Mouse (Mus musculus) erythroblast, embryonic 14.5 days (primary cell): ENCODE measurements around the gene Msantd3. TPM values are rescaled to one million over a fixed set of nuclear protein-coding genes. Genes with fewer than 3 reads are reported as not detected.

ENCODE experiments used
- H3K27me3 ChIP-seq: 2 replicates; pipeline ENCODE4 v1.6.1; 2012; ENCODE audit warnings: inconsistent platforms; ENCODE audit not compliant: control insufficient read depth
- H3K36me3 ChIP-seq: 2 replicates; pipeline ENCODE4 v1.6.1; 2012; ENCODE audit warnings: mild to moderate bottlenecking, inconsistent platforms; ENCODE audit not compliant: control insufficient read depth
- H3K4me1 ChIP-seq: 2 replicates; pipeline ENCODE4 v1.6.1; 2012; ENCODE audit warnings: inconsistent platforms; ENCODE audit not compliant: control insufficient read depth
- H3K4me3 ChIP-seq: replicated peaks from 2 replicates; pipeline ENCODE3; 2012; ENCODE audit warnings: moderate library complexity, mild to moderate bottlenecking, inconsistent platforms
- H3K9me3 ChIP-seq: 2 replicates; pipeline ENCODE4 v1.6.1; 2012; ENCODE audit warnings: low read length, inconsistent platforms, mixed read lengths; ENCODE audit not compliant: control insufficient read depth
- GATA1 ChIP-seq: IDR thresholded peaks from 2 replicates; pipeline ENCODE4 v1.6.1; 2012; ENCODE audit warnings: low read length, inconsistent platforms, mixed read lengths
- TAL1 ChIP-seq: IDR thresholded peaks from 3 replicates; pipeline ENCODE4 v1.6.1; 2012; ENCODE audit warnings: low read length, inconsistent platforms, mixed read lengths
- polyA plus RNA-seq: library from polyadenylated mRNA; stranded (reverse); fragments of >175 nt; gene quantifications from 2 replicates; pipeline ENCODE4 v1.2.3, GENCODE M21; 2012

Gene Msantd3
- polyA plus RNA-seq, 1 experiment, result not detected

DNA sequence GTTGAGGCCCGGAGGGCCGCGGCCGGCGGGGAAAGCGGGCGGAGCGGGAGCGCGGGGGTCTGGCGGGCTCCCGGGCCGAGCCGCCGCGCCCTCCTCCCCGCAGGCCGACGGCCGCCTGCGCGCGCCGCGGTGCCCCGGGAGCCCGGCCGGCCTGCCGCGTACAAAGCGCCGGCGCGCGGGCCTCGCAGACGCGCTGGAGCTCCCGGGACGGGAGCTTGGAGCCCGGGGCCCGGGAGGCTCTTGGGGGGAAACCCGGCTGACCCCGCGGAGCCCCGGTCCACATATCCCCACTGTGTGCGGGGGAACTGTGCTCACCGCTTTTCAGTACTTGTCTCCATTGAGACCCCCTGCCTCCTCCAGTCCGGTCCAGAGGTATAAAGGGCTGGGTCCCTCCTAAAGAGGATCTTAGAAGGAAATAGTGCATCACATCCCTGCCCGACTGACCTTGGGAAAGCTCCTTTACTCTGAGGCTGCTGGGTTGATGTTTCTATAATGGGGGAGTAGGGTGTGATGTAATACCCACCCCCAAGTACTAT, 909 bp downstream of the Msantd3 start:
- Histone ChIP-seq H3K27me3 (peaks cover 48% of the 10 kb centered on the region), H3K9me3 (no peaks in the 10 kb centered on the region), H3K4me3 (peak overlapping the region; percentile 44), H3K4me1 (no peaks in the 10 kb centered on the region), H3K36me3 (no peaks in the 10 kb centered on the region)
- TF ChIP-seq GATA1, result no peak
- no peak for TF ChIP-seq TAL1

GRCm38 (mm10) chr4:48541526-48542250, 2.0 kb downstream of the Msantd3 start:
- Histone ChIP-seq H3K4me1 (no peaks in the 10 kb centered on the region; the same call in 1 of the 2 replicates), H3K9me3 (no peaks in the 10 kb centered on the region), H3K4me3 (no peak overlapping the region), H3K36me3 (no peaks in the 10 kb centered on the region), H3K27me3 (peaks cover 48% of the 10 kb centered on the region)
- no peak for TF ChIP-seq GATA1

DNA sequence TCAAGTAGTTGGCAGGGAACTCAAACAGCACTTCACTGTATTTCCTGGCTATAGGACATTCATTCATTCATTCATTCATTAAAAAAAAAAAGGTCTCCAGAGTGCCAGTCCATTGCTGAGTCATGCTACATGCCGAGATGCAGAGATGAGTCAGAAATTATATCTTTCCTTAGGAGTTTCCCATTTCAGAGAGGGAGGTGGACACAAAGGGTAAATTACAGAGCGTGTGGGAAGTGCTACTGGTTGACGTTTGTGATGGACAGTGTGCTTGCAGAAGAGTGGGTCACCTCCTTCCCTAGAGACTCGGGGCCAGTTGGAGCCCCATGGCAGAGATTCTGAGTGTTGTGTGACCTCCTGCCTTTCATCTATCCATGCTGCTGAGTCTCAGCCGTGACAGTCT, 2.6 kb downstream of the Msantd3 start:
- TF ChIP-seq TAL1, result no peak
- TF ChIP-seq GATA1, result no peak

DNA sequence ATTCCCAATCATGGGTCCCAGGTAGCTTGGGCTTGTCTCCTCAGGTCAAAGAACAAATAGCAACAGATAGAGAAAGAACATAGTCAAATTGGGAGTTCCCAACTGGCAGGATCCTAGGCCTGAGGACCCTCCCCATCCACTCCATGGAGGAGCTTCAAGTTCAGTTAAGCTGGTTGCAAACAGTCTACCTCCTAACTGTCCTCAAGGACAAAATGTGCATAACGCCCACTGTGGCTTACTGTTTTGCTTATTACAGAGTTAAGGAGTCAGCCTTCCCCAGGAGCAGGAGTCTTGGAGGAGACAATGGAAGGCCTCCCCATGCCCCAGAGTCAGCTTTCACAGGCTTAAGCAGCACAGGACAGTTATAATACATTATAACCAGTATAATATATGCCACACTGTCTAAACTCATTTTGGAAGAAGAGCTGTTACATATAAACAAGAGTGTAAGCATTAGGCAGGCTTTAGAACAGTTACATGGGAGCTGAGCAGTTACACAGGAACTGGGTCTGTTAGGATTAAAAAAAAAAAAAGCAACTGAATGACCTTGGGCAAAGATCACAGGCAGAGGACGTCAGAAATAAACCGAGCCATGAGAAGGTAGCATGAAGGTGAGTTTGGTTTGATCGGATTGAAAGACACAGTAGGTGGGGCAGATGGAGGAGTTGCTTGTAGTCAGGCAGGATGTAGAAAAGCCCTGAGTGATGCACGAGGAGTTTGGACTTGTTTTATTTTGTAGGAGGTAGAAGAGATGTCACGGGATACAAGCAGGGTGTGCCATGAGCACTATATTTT, 3.5 kb downstream of the Msantd3 start:
- H3K4me1 ChIP-seq, result no peaks in the 10 kb centered on the region; the same call in 1 of the 2 replicates
- peaks cover 48% of the 10 kb centered on the region for H3K27me3 ChIP-seq
- TF ChIP-seq TAL1 (no peak), GATA1 (no peak)
- no peaks in the 10 kb centered on the region for H3K9me3 ChIP-seq
- no peak overlapping the region for H3K4me3 ChIP-seq
- no peaks in the 10 kb centered on the region for H3K36me3 ChIP-seq

More for the DNA sequence above, 2.6 kb downstream of the Msantd3 start:
- H3K36me3 ChIP-seq, result no peaks in the 10 kb centered on the region
- H3K9me3 ChIP-seq, result no peaks in the 10 kb centered on the region
- peaks cover 48% of the 10 kb centered on the region for H3K27me3 ChIP-seq
- H3K4me3 ChIP-seq, result no peak overlapping the region
- H3K4me1 ChIP-seq, result no peaks in the 10 kb centered on the region; the same call in 1 of the 2 replicates

GRCm38 (mm10) chr4:48544141-48544540, 4.4 kb downstream of the Msantd3 start:
- no peaks in the 10 kb centered on the region for H3K36me3 ChIP-seq
- H3K4me3 ChIP-seq, result no peak overlapping the region
- TF ChIP-seq TAL1, result no peak
- TF ChIP-seq GATA1, result no peak

GRCm38 (mm10) chr4:48545966-48546365, 6.2 kb downstream of the Msantd3 start:
- Histone ChIP-seq H3K4me3 (no peak overlapping the region), H3K36me3 (no peaks in the 10 kb centered on the region), H3K4me1 (no peaks in the 10 kb centered on the region; the same call in 1 of the 2 replicates), H3K27me3 (peaks cover 22% of the 10 kb centered on the region), H3K9me3 (no peaks in the 10 kb centered on the region)
- no peak for TF ChIP-seq TAL1
- no peak for TF ChIP-seq GATA1

More at GRCm38 (mm10) chr4:48544141-48544540, 4.4 kb downstream of the Msantd3 start:
- H3K9me3 ChIP-seq, result no peaks in the 10 kb centered on the region
- no peaks in the 10 kb centered on the region; the same call in 1 of the 2 replicates for H3K4me1 ChIP-seq
- peaks cover 41% of the 10 kb centered on the region for H3K27me3 ChIP-seq

DNA sequence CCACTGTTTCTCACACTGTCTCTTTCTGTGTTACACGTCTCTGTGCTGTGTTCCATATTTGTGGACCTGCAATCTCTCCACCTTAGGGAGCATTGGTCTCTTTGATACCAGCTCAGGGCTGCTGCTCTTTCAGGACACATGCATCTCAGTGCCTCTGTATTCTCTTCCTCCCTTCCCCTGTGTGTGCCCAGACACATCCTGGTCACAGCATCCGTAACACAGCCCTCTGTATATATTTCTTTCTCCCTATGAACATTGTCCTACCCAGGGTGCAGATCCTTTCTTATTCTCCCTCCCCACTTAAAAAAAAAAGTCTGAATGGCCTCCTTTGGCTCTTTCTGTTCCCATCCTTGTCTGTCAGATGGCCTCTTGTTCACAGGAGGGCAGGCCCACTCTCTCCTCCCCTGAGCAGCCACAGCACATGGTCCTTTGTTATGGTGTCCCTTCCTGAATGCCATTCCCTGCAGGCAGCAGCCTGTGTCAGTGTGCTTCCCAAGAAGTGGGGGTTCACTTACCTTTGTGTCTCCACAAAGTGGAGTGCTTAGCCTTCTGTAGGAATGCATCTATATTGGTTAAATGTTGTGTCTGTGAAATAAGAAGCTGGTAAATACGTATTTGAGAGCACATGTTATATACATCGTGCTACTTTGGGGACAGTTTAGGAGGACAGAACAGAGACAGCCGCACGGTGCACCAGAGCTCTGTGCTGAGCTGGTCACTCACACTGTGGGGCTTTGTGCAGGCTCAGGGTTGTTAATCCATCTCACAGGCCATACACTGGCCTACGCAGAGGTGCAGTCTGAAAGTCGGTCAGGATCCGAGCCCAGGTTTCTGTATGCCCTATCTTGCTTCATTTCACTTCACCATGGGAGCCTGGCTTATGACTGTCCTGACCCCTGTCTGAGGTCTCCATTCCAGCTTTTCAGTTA, 7.1 kb downstream of the Msantd3 start:
- Histone ChIP-seq H3K36me3 (no peaks in the 10 kb centered on the region), H3K4me3 (no peak overlapping the region), H3K27me3 (peaks cover 14% of the 10 kb centered on the region), H3K9me3 (no peaks in the 10 kb centered on the region), H3K4me1 (no peaks in the 10 kb centered on the region; the same call in 1 of the 2 replicates)
- TF ChIP-seq GATA1 (no peak), TAL1 (no peak)

DNA sequence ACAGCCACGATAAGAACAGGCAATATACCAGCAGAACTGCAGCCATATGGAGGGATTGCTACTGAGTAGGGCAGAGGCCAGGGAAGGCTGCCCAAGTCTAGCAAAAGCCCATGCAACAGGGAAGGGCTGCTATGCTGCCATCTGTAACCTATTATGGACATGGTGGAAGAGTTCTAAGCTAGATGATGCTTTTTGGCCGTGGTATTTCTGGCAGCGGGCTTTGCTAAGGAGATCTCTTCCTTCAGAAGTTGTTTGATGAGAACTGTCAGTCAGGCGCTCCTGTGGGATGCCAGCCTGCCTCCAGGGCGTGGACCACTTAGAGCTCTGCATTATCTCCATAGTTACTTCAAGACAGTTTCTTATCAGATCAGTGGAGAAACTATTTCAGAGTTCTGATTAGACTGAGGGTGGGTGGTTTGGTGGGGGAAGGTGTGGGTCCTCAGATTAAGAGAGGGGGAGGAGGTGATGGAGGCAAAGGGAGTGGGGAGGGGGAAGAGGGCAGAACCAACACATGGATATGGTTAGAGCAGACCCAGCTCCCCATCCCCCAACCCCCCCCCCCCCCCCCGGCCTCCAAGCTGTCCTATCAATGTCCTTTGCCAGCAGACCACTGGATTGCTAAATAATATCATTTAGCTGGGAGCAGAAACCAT, 8.8 kb downstream of the Msantd3 start:
- Histone ChIP-seq H3K4me3 (no peak overlapping the region), H3K9me3 (no peaks in the 10 kb centered on the region), H3K36me3 (no peaks in the 10 kb centered on the region), H3K4me1 (no peaks in the 10 kb centered on the region; the same call in 1 of the 2 replicates), H3K27me3 (no peaks in the 10 kb centered on the region)
- TF ChIP-seq TAL1 (no peak), GATA1 (no peak)
